Mouse (Mus musculus) bone marrow macrophage, adult 2 months (primary cell): ENCODE measurements around the gene Slc41a2.

Source experiments
- CTCF ChIP-seq: IDR thresholded peaks from 2 replicates; pipeline ENCODE4 v1.5.1; 2012; ENCODE audit warnings: low read depth, mild to moderate bottlenecking, low read length, moderate library complexity
- POLR2A ChIP-seq: IDR thresholded peaks from 2 replicates; pipeline ENCODE4 v1.6.1; 2012; ENCODE audit warnings: mild to moderate bottlenecking, low read depth, low read length, borderline replicate concordance

- TF ChIP-seq POLR2A: no peak
- no peak for TF ChIP-seq CTCF
These were observed 11.8 kb downstream of the Slc41a2 start for GRCm38 (mm10) chr10:83325903-83326302.
